Mouse (Mus musculus) right cerebral cortex, postnatal 14 days (tissue): ENCODE data around the gene Cbr4.
A peak's percentile ranks its signal among the peaks of the same experiment; 100 is the strongest.

Source experiments
- DNase-seq: peaks from one replicate; pipeline ENCODE4 v3.0.0; 2022

The Cbr4 gene

DNA sequence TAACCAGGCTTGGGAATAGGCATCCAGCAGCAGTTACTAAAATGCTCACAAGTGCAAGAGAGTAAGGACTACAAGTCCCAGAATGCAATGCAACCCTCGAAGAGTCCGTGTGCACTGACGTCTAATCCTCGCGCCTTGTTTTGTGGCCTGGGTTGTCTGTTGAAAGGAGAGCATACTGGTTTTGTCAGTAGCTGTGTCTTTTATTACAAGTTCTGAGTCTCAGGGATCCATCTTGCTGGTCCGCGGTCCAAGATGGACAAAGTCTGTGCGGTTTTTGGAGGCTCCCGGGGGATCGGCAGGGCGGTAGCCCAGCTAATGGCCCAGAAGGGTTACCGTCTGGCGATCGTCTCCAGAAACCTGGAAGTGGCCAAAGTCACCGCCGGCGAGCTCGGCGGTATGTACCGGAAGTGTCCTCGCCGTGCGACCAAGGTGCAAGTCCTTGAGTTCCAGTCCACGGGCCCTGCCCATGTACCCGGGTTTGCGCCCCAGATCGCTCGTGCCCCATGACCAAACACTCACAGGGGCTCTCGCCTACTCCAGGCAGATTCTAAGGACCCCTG is at the start of gene Cbr4:
Gene Cbr4, plus strand, starts transcription at position 138 of the 560 bp plus-strand sequence.
- peak; percentile 78 for DNase-seq

- DNase-seq, result no peak
Observed at GRCm38 (mm10) chr8:61442988-61443387, 44.5 kb upstream of the Cbr4 start.

DNA sequence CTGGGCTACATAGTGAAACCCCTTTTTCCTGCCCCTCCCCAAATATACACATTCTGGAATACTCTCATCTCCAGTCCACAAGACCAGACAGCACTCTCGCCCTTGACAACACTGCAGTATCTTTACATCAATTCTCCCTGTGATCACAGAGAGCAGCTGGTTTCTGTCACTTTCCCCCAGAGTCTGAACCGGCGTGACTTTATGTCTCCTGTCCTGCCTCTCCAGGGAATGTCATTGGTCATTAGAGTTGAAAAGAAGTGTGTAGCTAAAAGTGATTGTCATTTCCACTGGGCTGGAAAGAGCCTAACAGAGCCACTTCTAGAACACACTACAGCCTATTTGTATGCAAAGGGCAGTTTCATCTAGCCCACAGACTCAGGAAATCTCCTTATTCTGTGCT is 43.2 kb upstream of the Cbr4 start:
- no peak for DNase-seq

DNA sequence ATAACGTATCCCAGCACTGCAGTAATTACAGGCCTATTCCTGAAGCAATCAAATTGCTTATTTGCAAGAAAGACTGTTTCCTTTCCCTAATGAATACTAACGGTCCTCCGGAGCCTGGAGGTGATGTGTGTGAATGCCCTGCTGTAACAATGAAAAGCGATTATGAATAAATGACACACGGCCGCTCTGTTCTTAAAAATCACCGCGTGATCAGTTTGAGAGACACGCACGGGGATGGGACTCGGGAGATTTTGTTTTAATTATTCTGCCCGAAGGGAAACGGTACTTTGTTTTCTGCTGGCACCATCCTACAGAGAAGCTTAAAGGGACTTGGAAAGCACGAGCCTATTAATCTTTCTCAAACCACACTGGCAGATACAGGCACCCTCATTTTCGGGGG is 41.2 kb upstream of the Cbr4 start:
- no peak for DNase-seq

DNA sequence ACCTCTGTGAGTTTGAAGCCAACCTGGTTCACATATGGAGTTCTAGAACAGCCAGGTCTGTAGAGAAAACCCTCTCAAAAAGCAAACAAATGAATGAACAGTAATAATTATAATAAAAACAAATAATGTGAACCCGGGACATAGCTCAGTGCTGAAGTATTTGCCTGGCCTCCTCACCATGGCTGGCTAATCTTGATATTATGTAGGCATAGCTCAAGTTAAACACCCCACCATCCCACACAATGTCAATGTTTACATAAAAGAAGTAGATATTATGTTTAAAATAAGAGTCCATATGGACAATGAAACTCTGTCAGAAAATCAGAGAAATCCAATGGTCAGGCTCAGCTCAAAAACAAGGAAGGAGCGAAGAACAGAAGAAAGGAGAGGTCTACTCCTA is 39.4 kb upstream of the Cbr4 start:
- DNase-seq, result no peak

- no peak for DNase-seq
Observed at GRCm38 (mm10) chr8:61448881-61449280, 38.7 kb upstream of the Cbr4 start.

DNA sequence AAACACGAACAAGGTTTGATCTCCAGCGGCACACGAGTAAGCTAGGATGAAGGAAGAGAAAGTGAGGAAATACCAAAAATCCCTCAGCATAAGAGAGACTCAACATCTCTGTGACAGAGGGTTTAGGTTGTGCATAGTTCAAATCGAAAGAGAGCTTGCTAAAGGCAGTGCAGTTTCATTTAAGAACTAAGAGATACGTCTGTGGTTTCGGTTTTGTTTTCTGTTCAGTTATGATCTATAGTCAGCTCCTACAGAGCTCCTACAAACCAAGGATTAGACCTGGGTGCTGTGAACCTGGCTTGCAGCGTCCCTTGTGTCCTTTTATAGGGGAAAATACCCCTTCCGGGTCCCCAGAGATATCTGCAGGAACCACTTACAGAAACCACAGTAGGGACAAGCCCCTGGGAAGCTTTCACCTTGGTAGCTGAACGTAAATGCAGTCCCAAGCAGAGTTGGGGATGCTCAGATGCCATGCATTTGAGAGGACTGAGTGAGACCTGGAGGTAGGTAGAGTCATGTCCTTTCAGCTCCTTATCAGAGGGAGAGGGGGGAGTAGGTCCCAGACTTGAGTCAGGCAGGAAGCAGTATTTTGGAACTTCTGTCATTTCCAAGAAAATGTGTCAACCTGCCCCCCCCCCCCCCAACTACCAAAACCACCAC is 36.5 kb upstream of the Cbr4 start:
- no peak for DNase-seq

DNA sequence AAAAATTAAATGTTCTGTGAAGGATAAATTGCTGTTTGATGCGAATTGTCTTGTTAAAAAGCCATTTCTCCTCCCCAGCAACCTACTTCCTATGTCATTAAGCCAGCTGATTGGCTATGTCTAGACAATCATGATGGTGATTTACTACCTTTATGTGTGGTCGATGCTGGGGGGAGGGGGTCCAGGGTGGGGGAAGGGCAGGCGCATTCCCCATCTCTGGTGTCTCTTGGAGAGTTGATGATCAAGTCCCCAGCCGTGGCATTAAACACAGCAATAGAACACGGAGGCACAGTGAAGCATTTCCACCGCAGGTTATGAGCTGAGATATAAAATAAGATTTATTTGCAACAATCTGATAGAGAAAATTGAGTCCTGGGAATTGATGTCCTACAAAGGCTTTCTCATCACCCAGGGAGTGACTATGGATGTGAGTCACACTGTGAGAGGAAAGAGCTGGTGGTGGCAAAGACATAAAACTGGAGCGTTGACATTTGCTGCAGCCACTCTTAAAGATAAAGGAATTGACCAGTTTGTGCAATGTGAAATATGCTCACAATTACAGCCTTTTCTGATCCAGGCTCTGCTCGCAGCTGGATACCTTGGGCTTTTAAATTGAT is 35.7 kb upstream of the Cbr4 start:
- no peak for DNase-seq

DNA sequence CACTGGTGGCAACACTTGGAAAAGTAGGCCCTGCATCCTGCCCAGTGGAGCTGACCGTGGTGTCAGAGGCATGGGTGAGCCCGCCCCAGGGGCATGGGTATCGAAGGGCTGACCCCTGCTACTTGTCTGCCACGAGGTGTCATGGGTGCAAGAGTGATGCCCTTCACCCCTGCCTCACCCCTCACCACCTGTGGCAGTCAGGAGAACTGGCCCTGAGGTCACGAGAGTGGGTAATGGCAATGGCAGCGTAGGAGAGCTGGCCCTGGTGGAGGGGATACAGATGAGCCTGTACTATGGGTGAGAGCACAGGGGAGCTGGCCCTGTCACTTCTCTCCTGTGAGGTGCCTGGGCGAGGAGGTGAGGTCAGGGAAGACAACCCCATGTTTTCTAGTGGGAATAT is 27.8 kb upstream of the Cbr4 start:
- no peak for DNase-seq

GRCm38 (mm10) chr8:61462221-61462620 is 25.3 kb upstream of the Cbr4 start:
- DNase-seq, result no peak

- no peak for DNase-seq
Observed at GRCm38 (mm10) chr8:61464393-61464792, 23.1 kb upstream of the Cbr4 start.

GRCm38 (mm10) chr8:61466696-61467552 is 20.6 kb upstream of the Cbr4 start:
- no peak for DNase-seq

DNA sequence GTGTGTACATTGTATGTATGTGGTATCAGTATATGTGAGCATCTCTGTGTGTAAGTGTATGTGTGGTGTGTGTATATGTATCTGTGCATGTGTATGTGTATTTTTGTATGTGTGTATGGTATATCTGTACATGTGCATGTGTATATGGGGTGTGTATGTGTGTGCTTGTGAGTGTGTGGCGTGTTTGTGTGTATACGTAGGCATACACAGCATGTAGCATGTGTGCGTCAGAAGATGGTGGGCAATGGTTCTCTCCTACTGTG is 20.1 kb upstream of the Cbr4 start:
- DNase-seq, result no peak

DNA sequence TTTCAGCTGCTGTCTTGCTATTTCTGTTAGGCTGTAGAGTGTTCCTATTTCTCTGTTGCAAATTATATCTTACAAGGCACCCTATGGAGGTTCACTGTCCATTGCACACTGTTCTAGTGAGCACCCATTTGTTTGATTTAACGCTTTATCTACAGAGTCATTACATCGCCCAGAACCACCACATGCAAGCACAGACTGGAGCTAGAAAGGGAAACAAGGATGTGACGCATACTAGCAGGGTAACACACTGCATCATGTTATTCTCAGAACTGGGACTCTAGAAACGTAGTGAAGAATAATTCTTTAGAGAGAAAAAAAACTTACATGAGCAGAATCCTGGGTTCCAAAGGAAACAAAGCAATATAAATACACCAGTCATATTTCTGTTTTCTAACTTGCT is 17.3 kb upstream of the Cbr4 start:
- no peak for DNase-seq

- DNase-seq, result no peak
Observed at GRCm38 (mm10) chr8:61475251-61475673, 12.3 kb upstream of the Cbr4 start.

GRCm38 (mm10) chr8:61476160-61476559 is 11.4 kb upstream of the Cbr4 start:
- DNase-seq, result no peak

GRCm38 (mm10) chr8:61478150-61478549 is 9.4 kb upstream of the Cbr4 start:
- DNase-seq, result no peak

DNA sequence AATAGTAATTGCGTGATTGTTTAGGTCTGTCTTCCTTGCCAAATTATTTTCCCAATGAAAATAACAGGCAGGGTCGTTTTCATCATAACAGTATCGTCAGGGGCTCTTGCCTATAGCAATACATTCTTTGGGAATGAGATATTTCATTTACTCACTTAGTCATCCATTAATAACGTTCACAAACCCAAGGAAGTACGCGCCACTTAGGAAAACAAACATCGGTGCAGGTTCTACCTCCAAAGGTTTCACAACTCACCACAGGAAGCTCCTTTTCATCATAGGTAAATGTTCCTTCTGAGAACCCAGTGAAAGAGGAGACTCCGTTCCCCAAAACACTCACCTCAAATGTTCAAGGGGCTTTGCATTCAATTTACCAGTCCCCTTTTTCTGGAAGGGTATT is 8.7 kb upstream of the Cbr4 start:
- DNase-seq, result no peak

- DNase-seq, result peak; percentile 39
Observed at GRCm38 (mm10) chr8:61479506-61480214, 7.9 kb upstream of the Cbr4 start.

DNA sequence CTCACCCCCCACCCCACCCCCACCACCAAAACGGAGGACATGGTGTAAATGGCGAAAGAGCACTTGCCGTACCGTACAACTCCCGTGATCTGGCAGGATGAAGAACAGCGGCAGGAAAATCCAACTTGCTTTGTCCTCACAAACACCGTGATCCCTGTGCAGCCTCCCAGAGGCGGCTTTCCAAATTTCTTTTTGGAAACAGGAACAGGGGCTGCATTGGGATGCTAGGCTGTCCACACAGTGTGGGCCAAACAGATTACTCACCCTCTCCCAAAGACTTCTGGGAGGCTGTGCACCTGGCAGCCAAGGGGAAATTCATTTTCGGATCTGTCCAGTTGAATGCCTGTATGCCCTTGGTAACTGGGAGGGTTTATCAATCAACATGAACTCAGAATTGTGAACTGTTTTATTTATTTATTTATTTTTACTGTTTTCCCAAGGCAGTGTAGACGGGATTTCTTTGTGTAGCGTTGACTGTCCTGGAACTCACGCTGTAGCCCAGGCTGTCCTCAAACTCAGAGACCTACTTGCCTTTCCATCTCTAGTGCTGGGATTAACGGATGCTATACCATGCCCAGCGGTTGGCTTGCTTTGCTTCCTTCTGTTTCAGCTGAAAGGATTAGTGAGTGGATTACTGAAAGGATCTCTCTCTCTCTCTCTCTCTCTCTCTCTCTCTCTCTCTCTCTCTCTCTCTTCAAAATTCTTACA is 7.1 kb upstream of the Cbr4 start:
- no peak for DNase-seq

DNA sequence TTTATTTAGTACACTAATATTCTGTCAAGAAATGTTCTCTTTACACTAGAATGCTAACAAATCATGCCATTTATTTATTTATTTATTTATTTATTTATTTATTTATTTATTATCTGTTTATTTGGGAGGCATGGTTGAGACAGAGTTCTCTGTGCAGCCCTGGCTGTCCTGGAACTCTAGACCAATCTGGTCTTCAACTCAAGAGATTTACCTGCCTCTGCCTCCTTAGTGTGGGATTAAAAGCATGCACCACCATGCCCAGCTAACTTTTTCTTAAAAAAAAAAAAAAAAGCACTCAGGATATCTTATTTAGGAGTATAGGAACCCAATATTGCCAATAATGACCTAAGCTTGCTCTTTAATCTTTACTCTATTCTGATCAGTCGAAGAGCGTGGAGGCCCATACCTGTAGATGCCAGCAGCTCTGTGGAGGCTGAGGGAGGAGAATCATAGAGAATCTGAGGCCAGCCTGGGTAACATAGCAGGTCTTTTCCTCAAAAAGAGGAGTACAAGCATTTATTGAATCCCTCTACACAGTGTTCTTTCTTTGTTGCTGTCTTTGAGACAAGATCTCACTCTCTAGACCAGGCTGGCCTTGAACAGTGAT is 508 bp upstream of the Cbr4 start:
- DNase-seq, result no peak

GRCm38 (mm10) chr8:61488631-61489030 is 1.1 kb downstream of the Cbr4 start:
- no peak for DNase-seq
